Mouse (Mus musculus) stomach, embryonic 16.5 days (tissue): ENCODE results near the gene Clic6. TPM values are rescaled to one million over a fixed set of nuclear protein-coding genes. Genes with fewer than 3 reads are reported as not detected.

Experiments used
- ATAC-seq: fragments of 200-750 bp; cut with Nextera tagmentation; 2 replicates; pipeline ENCODE4 v1.8.0; 2017; ENCODE audit warnings: moderate number of reproducible peaks, moderate TSS enrichment; ENCODE audit not compliant: insufficient read depth, low FRiP score
- H3K27ac ChIP-seq: fragments of 300-500 bp; sonication (generic); 2 replicates; pipeline ENCODE4 v1.5.1; 2014; ENCODE audit warnings: low read length
- H3K27me3 ChIP-seq: fragments of 300-500 bp; sonication (generic); 2 replicates; pipeline ENCODE4 v1.6.1; 2014; ENCODE audit warnings: low read length, control low read depth, mixed read lengths; ENCODE audit not compliant: control insufficient read depth, insufficient read depth
- H3K36me3 ChIP-seq: fragments of 300-500 bp; sonication (generic); 2 replicates; pipeline ENCODE4 v1.6.1; 2014; ENCODE audit warnings: low read length; ENCODE audit not compliant: control insufficient read depth, insufficient read depth
- H3K4me1 ChIP-seq: fragments of 300-500 bp; sonication (generic); 2 replicates; pipeline ENCODE4 v1.6.1; 2014; ENCODE audit warnings: low read length, control low read depth, mixed read lengths; ENCODE audit not compliant: control insufficient read depth, insufficient read depth
- H3K4me2 ChIP-seq: fragments of 300-500 bp; sonication (generic); 2 replicates; pipeline ENCODE4 v1.6.1; 2014; ENCODE audit warnings: low read depth, low read length, mixed read lengths
- H3K4me3 ChIP-seq: fragments of 300-500 bp; sonication (generic); replicated peaks from 2 replicates; pipeline ENCODE4 v1.5.1; 2014; ENCODE audit warnings: mild to moderate bottlenecking, low read length
- H3K9ac ChIP-seq: fragments of 300-500 bp; sonication (generic); 2 replicates; pipeline ENCODE4 v1.6.1; 2014; ENCODE audit warnings: low read length
- H3K9me3 ChIP-seq: fragments of 300-500 bp; sonication (generic); replicated peaks from 2 replicates; pipeline ENCODE4 v1.6.1; 2016; ENCODE audit warnings: low read length, control low read depth; ENCODE audit not compliant: control insufficient read depth
- WGBS: fragments of 180-500 bp; shearing (Covaris S2); extraction: QIAGEN DNeasy Blood & Tissue Kit; methylation state at CpG from one replicate; pipeline ENCODE4 v1.1.7; 2014; 5-methylcytosine and 5-hydroxymethylcytosine counted together
- polyA plus RNA-seq: library from polyadenylated mRNA; unstranded; fragments of >200 nt; fragmentation: Nextera tagmentation; extraction: Ambion mirVana; gene quantifications from 2 replicates; pipeline ENCODE4 v1.2.1, GENCODE M21; 2015

The Clic6 gene
- polyA plus RNA-seq, 1 experiment from 2014 or later: 20.3 TPM

DNA sequence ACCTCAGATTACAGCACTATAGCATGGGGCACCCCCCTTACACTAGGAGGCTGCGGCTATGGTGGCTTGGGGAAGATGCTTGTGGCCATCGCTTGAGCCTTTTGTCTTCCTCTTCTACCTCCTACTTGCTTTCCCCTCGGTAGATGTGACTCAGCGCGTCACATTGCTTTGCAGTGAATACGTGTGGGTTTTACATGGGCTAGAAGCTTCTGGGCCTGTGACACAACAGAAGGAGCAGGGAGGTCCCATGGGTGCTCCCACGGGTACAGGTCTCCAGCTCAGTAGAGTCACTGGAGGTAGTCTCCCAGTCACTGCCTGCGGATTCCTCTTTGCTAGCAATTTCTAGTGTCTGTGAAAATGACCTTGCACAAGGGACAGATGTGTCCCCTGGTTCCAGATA lies 39.1 kb downstream of the Clic6 start:
- H3K4me2 ChIP-seq: no peak overlapping the region
- H3K9ac ChIP-seq: no peak overlapping the region
- ATAC-seq: no peak
- H3K27ac ChIP-seq: no peak overlapping the region
- H3K4me3 ChIP-seq: no peak overlapping the region
- no peaks in the 10 kb centered on the region for H3K27me3 ChIP-seq
- H3K36me3 ChIP-seq: no peaks in the 10 kb centered on the region
- 79% methylated on average over 8 of the region's 8 CpGs for WGBS
- no peaks in the 10 kb centered on the region for H3K9me3 ChIP-seq
- no peaks in the 10 kb centered on the region for H3K4me1 ChIP-seq

DNA sequence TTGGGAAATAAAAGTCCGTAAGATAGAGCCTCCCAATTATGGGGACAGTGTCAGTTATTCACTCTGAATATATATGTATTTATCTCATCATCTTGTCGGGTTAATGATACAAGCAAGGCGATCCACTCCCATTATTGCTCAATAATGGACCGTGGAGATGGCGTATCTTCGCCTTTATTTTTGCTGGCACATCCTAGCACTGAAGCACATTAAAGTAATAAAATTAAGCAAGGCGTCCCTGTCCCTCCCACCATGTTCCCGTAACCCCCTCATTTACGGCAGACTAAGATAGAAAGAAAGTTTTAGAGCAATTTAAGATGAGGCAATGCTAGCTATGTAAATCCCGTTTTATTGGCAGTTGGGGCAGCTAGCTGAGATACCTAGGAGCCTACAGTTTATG lies 40.4 kb downstream of the Clic6 start:
- ATAC-seq: no peak
- Histone ChIP-seq H3K4me3 (no peak overlapping the region), H3K4me1 (no peaks in the 10 kb centered on the region), H3K27me3 (no peaks in the 10 kb centered on the region), H3K9ac (no peak overlapping the region), H3K4me2 (no peak overlapping the region), H3K36me3 (no peaks in the 10 kb centered on the region), H3K9me3 (no peaks in the 10 kb centered on the region), H3K27ac (no peak overlapping the region)
- 85% methylated on average over 10 of the region's 10 CpGs for WGBS

DNA sequence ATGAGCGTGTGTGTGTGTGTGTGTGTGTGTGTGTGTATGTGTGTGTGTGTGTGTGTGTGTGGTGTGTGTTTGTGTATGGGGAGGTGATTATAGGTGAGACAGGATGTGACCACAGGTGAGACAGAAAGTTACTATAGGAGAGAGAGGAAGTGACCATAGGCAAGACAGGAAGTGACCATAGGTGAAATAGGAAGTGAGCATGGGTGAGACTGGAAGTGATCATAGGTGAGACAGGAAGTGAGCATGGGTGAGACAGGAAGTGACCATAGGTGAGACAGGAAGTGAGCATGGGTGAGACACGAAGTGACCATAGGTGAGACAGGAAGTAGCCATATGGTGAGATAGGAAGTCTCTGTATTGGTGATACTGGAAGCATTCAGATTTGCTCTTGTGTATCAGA lies 49.7 kb downstream of the Clic6 start:
- no peak for ATAC-seq
- 89% methylated on average over 2 of the region's 2 CpGs for WGBS

GRCm38 (mm10) chr16:92538356-92538755 lies 52.8 kb downstream of the Clic6 start:
- H3K27me3 ChIP-seq: no peaks in the 10 kb centered on the region
- no peak overlapping the region for H3K27ac ChIP-seq
- 75% methylated on average over 6 of the region's 6 CpGs for WGBS
- H3K9me3 ChIP-seq: no peaks in the 10 kb centered on the region
- H3K4me1 ChIP-seq: no peaks in the 10 kb centered on the region
- no peak for ATAC-seq
- no peak overlapping the region for H3K4me3 ChIP-seq
- no peak overlapping the region for H3K9ac ChIP-seq
- no peaks in the 10 kb centered on the region for H3K36me3 ChIP-seq
- no peak overlapping the region for H3K4me2 ChIP-seq

More for the DNA sequence above, 49.7 kb downstream of the Clic6 start:
- Histone ChIP-seq H3K36me3 (no peaks in the 10 kb centered on the region), H3K27me3 (no peaks in the 10 kb centered on the region), H3K4me2 (no peak overlapping the region), H3K9me3 (no peaks in the 10 kb centered on the region), H3K9ac (no peak overlapping the region), H3K27ac (no peak overlapping the region), H3K4me1 (no peaks in the 10 kb centered on the region), H3K4me3 (no peak overlapping the region)

GRCm38 (mm10) chr16:92544264-92544663 lies 58.7 kb downstream of the Clic6 start:
- Histone ChIP-seq H3K4me1 (no peaks in the 10 kb centered on the region), H3K4me3 (no peak overlapping the region), H3K27me3 (no peaks in the 10 kb centered on the region), H3K9me3 (no peaks in the 10 kb centered on the region), H3K27ac (no peak overlapping the region), H3K9ac (no peak overlapping the region), H3K4me2 (no peak overlapping the region), H3K36me3 (no peaks in the 10 kb centered on the region)
- WGBS: 45% methylated on average over 1 of the region's 1 CpGs
- ATAC-seq: no peak

- Histone ChIP-seq H3K4me3 (no peak overlapping the region), H3K9me3 (no peaks in the 10 kb centered on the region), H3K36me3 (no peaks in the 10 kb centered on the region), H3K4me2 (no peak overlapping the region), H3K27me3 (no peaks in the 10 kb centered on the region), H3K4me1 (no peaks in the 10 kb centered on the region), H3K9ac (no peak overlapping the region), H3K27ac (no peak overlapping the region)
- 91% methylated on average over 9 of the region's 9 CpGs for WGBS
- no peak for ATAC-seq
Observed at GRCm38 (mm10) chr16:92548651-92549050, 63.1 kb downstream of the Clic6 start.

- Histone ChIP-seq H3K4me3 (no peak overlapping the region), H3K36me3 (no peaks in the 10 kb centered on the region), H3K4me1 (no peaks in the 10 kb centered on the region), H3K9me3 (no peaks in the 10 kb centered on the region), H3K27me3 (no peaks in the 10 kb centered on the region), H3K4me2 (no peak overlapping the region), H3K9ac (no peak overlapping the region), H3K27ac (no peak overlapping the region)
- ATAC-seq: no peak
- 70% methylated on average over 13 of the region's 13 CpGs for WGBS
Observed at GRCm38 (mm10) chr16:92551266-92552105, 66.0 kb downstream of the Clic6 start.

DNA sequence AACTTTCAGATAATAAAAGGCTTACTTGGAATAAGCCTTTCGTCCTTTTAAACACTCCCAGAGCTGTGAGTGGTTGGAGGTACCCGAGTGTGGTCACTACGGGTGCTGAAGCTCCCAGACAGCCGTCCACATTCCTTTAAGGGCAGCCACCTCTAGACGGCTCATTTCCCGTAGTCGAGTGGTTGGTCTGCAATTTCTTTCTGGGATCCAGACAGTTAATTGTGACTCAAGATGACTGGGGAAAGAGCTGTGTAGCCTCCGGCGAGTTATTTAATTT lies 66.5 kb downstream of the Clic6 start:
- no peak overlapping the region for H3K4me3 ChIP-seq
- H3K27ac ChIP-seq: no peak overlapping the region
- WGBS: 69% methylated on average over 9 of the region's 9 CpGs
- H3K9ac ChIP-seq: no peak overlapping the region
- ATAC-seq: no peak
- H3K27me3 ChIP-seq: no peaks in the 10 kb centered on the region
- no peaks in the 10 kb centered on the region for H3K9me3 ChIP-seq
- H3K4me2 ChIP-seq: no peak overlapping the region
- H3K4me1 ChIP-seq: no peaks in the 10 kb centered on the region
- no peaks in the 10 kb centered on the region for H3K36me3 ChIP-seq

- no peak for ATAC-seq
- H3K4me1 ChIP-seq: no peaks in the 10 kb centered on the region
- WGBS: 50% methylated on average over 11 of the region's 11 CpGs
Observed at GRCm38 (mm10) chr16:92552858-92553257, 67.3 kb downstream of the Clic6 start.

More at GRCm38 (mm10) chr16:92552858-92553257, 67.3 kb downstream of the Clic6 start:
- Histone ChIP-seq H3K4me3 (no peak overlapping the region), H3K36me3 (no peaks in the 10 kb centered on the region), H3K27me3 (no peaks in the 10 kb centered on the region), H3K4me2 (no peak overlapping the region), H3K27ac (no peak overlapping the region), H3K9me3 (no peaks in the 10 kb centered on the region), H3K9ac (no peak overlapping the region)
